22 mouse cellular contexts compared by ENCODE assay signal in the genomic region with DNA sequence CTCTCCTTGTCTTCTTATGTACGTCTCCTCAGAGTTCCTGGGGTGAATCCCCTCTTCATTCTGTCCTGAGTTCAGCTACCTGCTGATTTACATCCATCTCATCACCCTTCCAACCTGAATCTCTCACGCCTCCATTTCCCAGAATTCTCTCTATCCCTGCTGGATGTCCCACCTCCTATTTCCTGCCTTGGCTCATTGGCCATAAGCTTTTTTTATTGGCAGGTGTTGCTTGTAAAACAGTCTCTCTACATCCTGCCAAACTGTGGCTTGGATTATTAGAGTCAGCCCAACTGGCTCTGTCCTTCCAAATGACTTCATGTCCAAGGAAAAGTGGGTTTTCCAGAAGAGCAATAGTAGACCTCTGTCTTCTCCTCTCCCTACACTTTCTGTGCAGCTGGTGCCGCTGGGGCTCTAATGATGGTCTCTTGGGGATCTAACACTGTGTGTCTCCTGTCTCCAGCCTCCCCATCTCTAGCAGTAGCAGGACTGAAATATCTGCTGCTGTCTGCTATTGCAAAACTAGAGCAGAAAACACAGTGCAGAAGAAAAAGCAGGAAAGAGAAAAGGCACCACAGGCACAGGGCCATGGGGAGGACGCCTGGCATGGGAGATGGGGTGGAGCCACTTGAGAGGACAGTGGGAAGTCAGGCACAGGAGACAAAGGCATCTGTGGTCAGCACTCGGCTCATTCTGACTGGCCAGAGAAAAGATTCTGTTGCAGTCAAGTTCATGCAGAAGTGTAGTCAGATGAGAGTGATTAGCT.
DNase-seq lines count a peak whose midpoint lies in the region; ATAC-seq lines count a peak whose summit lies in the region.
"Had no signal": no experiment of that assay in that cellular context is flagged by ENCODE, and none has a peak within 500 bp of the region (broad histone marks: within the 10 kb centered on the region; RNA-seq: fewer than 3 reads in every experiment).

No protein-coding gene starts in this region.

- no peak overlapping the region for H3K27ac ChIP-seq in heart, embryonic 12.5 days (ENCODE audit: poor library complexity, severe bottlenecking)
- no peak overlapping the region for H3K27ac ChIP-seq in embryonic facial prominence, embryonic 10.5 days (replicated peaks)
- H3K27ac ChIP-seq: heart, embryonic 15.5 days; hindbrain, embryonic 13.5 days; liver, embryonic 12.5 days; midbrain, embryonic 12.5 days; neural tube, embryonic 13.5 days had no signal

- H3K4me3 ChIP-seq in heart, embryonic 12.5 days: no peak overlapping the region
- no peak overlapping the region for H3K4me3 ChIP-seq in embryonic facial prominence, embryonic 10.5 days
- H3K4me3 ChIP-seq: heart, embryonic 15.5 days; hindbrain, embryonic 13.5 days; liver, embryonic 12.5 days; midbrain, embryonic 12.5 days; neural tube, embryonic 13.5 days had no signal

- no peaks in the 10 kb centered on the region for H3K36me3 ChIP-seq in heart, embryonic 12.5 days
- no peaks in the 10 kb centered on the region for H3K36me3 ChIP-seq in embryonic facial prominence, embryonic 10.5 days (replicated peaks)
- H3K36me3 ChIP-seq: G1E; heart, embryonic 15.5 days; hindbrain, embryonic 13.5 days; liver, embryonic 12.5 days; midbrain, embryonic 12.5 days; neural tube, embryonic 13.5 days had no signal

- no peaks in the 10 kb centered on the region for H3K27me3 ChIP-seq in heart, embryonic 12.5 days (replicated peaks)
- H3K27me3 ChIP-seq in embryonic facial prominence, embryonic 10.5 days (replicated peaks; ENCODE audit: low read depth, poor library complexity, severe bottlenecking): no peaks in the 10 kb centered on the region
- H3K27me3 ChIP-seq: heart, embryonic 15.5 days; hindbrain, embryonic 13.5 days; liver, embryonic 12.5 days; midbrain, embryonic 12.5 days; neural tube, embryonic 13.5 days had no signal

- H3K9me3 ChIP-seq in heart, embryonic 12.5 days (replicated peaks): 0 out of 2 replicates have a peak, but pooled peaks cover 2% of the 10 kb centered on the region
- H3K9me3 ChIP-seq in embryonic facial prominence, embryonic 10.5 days: peaks cover 2% of the 10 kb centered on the region; the same call in 1 of the 2 replicates
- H3K9me3 ChIP-seq: G1E; heart, embryonic 15.5 days; liver, embryonic 12.5 days; midbrain, embryonic 12.5 days had no signal

- no peaks in the 10 kb centered on the region for H3K4me1 ChIP-seq in heart, embryonic 12.5 days (replicated peaks)
- H3K4me1 ChIP-seq in embryonic facial prominence, embryonic 10.5 days: peaks cover 13% of the 10 kb centered on the region
- H3K4me1 ChIP-seq: heart, embryonic 15.5 days; hindbrain, embryonic 13.5 days; liver, embryonic 12.5 days; midbrain, embryonic 12.5 days; neural tube, embryonic 13.5 days had no signal

- H3K4me2 ChIP-seq in heart, embryonic 12.5 days: no peak overlapping the region
- H3K4me2 ChIP-seq: heart, embryonic 15.5 days; hindbrain, embryonic 13.5 days; liver, embryonic 12.5 days; midbrain, embryonic 12.5 days; neural tube, embryonic 13.5 days had no signal

- no peak for ATAC-seq in heart, embryonic 12.5 days (ENCODE audit: insufficient number of reproducible peaks, low FRiP score)
- ATAC-seq: inflammation-experienced regulatory T-cells, adult 6 months; liver, embryonic 12.5 days had no signal

- H3K9ac ChIP-seq in heart, embryonic 12.5 days: no peak overlapping the region
- H3K9ac ChIP-seq: heart, embryonic 15.5 days; hindbrain, embryonic 13.5 days; liver, embryonic 12.5 days; midbrain, embryonic 12.5 days; neural tube, embryonic 13.5 days had no signal

- intact Hi-C loops in gastrocnemius, postnatal 36 days (cut with DNase I): no loop called here

- 74% methylated on average over 5 of the region's 5 CpGs for WGBS in heart, embryonic 12.5 days
- WGBS in embryonic facial prominence, embryonic 10.5 days: 81% methylated on average over 5 of the region's 5 CpGs

- peak; percentile 45 for DNase-seq in adrenal gland, postnatal 14 days
- no peak for DNase-seq in adrenal gland, postnatal 25 days
- peak; percentile 40 for DNase-seq in heart, postnatal 4 days
- peak; percentile 16 for DNase-seq in urinary bladder, adult 2 months (ENCODE audit: low spot score)
- no peak for DNase-seq in urinary bladder, adult 18-20 months (ENCODE audit: low spot score in 2 of 2)
- peak; percentile 58 to 64 for DNase-seq in gastrocnemius, postnatal 36 days
- no peak for DNase-seq in embryonic facial prominence, embryonic 10.5 days (ENCODE audit: low spot score)
- DNase-seq: cerebellum, adult 2 months; kidney, adult 2 months; kidney, postnatal 14 days; layer of hippocampus, adult 9-11 months; lung, adult 2 months; spleen, adult 18-20 months; thymus, postnatal 25 days had no signal

Comparison
In these comparisons a context has a peak if more than half of its experiments do, and no peak if none do; other contexts are left out.
1. DNase-seq: peak in adrenal gland, postnatal 14 days (single experiment), heart, postnatal 4 days (single experiment), urinary bladder, adult 2 months (single experiment) and gastrocnemius, postnatal 36 days (2 of 2); none in adrenal gland, postnatal 25 days (single experiment), urinary bladder, adult 18-20 months (0 of 2) and embryonic facial prominence, embryonic 10.5 days (single experiment).